Comparison of ENCODE assay signal across 28 mouse cellular contexts in the genomic region with DNA sequence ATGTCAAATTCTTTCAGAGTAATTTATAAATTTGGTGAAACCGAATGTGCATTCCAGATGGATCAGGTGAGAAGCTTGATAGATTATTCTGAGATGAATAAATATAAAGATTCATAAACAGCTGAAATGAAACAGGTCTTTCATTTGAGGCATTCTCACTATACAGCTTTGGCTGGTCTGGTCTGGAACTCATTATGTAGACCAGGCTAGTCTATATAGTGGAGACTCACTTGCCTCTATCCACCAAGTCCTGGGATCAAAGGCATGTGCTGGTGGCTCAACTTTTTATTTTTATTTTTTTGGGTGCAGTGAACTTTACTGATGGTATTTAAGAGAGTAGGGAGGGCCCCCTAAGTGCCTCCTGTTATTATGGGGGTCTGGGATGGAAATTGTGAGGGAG. TPM values are rescaled to one million over a fixed set of nuclear protein-coding genes. Genes with fewer than 3 reads are reported as not detected.
DNase-seq lines count a peak whose midpoint lies in the region; ATAC-seq and TF ChIP-seq lines count a peak whose summit lies in the region.
"Had no signal": no experiment of that assay in that cellular context is flagged by ENCODE, and none has a peak within 500 bp of the region (broad histone marks: within the 10 kb centered on the region; RNA-seq: fewer than 3 reads in every experiment).

No protein-coding gene starts in this region.

- H3K4me2 ChIP-seq in hindbrain, embryonic 12.5 days (replicated peaks) = no peak overlapping the region
- no peak overlapping the region for H3K4me2 ChIP-seq in hindbrain, embryonic 16.5 days (ENCODE audit: low read length)
- H3K4me2 ChIP-seq in midbrain, embryonic 11.5 days = no peak overlapping the region
- no peak overlapping the region for H3K4me2 ChIP-seq in midbrain, postnatal 0 days (ENCODE audit: low read depth, low read length, poor library complexity, severe bottlenecking)
- H3K4me2 ChIP-seq: embryonic facial prominence, embryonic 12.5 days; forebrain, embryonic 13.5 days; forebrain, embryonic 15.5 days had no signal

- H3K4me3 ChIP-seq in hindbrain, embryonic 12.5 days = no peak overlapping the region
- H3K4me3 ChIP-seq in hindbrain, embryonic 16.5 days (ENCODE audit: low read length) = no peak overlapping the region
- H3K4me3 ChIP-seq in midbrain, embryonic 11.5 days (ENCODE audit: low read depth, low read length) = no peak overlapping the region
- H3K4me3 ChIP-seq in midbrain, postnatal 0 days (ENCODE audit: low read depth, low read length) = no peak overlapping the region
- H3K4me3 ChIP-seq: embryonic facial prominence, embryonic 10.5 days; embryonic facial prominence, embryonic 12.5 days; forebrain, embryonic 13.5 days; forebrain, embryonic 15.5 days had no signal

- no peak overlapping the region for H3K27ac ChIP-seq in hindbrain, embryonic 12.5 days
- H3K27ac ChIP-seq in hindbrain, embryonic 16.5 days (ENCODE audit: low read depth, low read length) = no peak overlapping the region
- no peak overlapping the region for H3K27ac ChIP-seq in midbrain, embryonic 11.5 days (ENCODE audit: low read depth, low read length)
- H3K27ac ChIP-seq in midbrain, postnatal 0 days (ENCODE audit: low read depth, low read length) = no peak overlapping the region
- H3K27ac ChIP-seq: embryonic facial prominence, embryonic 10.5 days; embryonic facial prominence, embryonic 12.5 days; forebrain, embryonic 13.5 days; forebrain, embryonic 15.5 days had no signal

- no peaks in the 10 kb centered on the region for H3K36me3 ChIP-seq in hindbrain, embryonic 12.5 days
- no peaks in the 10 kb centered on the region for H3K36me3 ChIP-seq in hindbrain, embryonic 16.5 days (ENCODE audit: control insufficient read depth, insufficient read depth, low read length)
- no peaks in the 10 kb centered on the region for H3K36me3 ChIP-seq in midbrain, embryonic 11.5 days (ENCODE audit: control insufficient read depth, insufficient read depth, low read length)
- no peaks in the 10 kb centered on the region for H3K36me3 ChIP-seq in midbrain, postnatal 0 days (ENCODE audit: insufficient read depth, low read length)
- H3K36me3 ChIP-seq: embryonic facial prominence, embryonic 10.5 days; embryonic facial prominence, embryonic 12.5 days; forebrain, embryonic 15.5 days; G1E had no signal

- H3K9me3 ChIP-seq in hindbrain, embryonic 12.5 days (replicated peaks) = no peaks in the 10 kb centered on the region
- no peaks in the 10 kb centered on the region for H3K9me3 ChIP-seq in hindbrain, embryonic 16.5 days (ENCODE audit: control insufficient read depth, low read length)
- H3K9me3 ChIP-seq in midbrain, embryonic 11.5 days (ENCODE audit: control insufficient read depth, low read length) = no peaks in the 10 kb centered on the region
- no peaks in the 10 kb centered on the region for H3K9me3 ChIP-seq in midbrain, postnatal 0 days (ENCODE audit: low read length)
- H3K9me3 ChIP-seq: embryonic facial prominence, embryonic 10.5 days; embryonic facial prominence, embryonic 12.5 days; forebrain, embryonic 13.5 days; forebrain, embryonic 15.5 days had no signal

- no peaks in the 10 kb centered on the region for H3K4me1 ChIP-seq in hindbrain, embryonic 12.5 days
- H3K4me1 ChIP-seq in hindbrain, embryonic 16.5 days (ENCODE audit: control insufficient read depth, insufficient read depth, low read depth, low read length) = no peaks in the 10 kb centered on the region
- no peaks in the 10 kb centered on the region for H3K4me1 ChIP-seq in midbrain, embryonic 11.5 days (ENCODE audit: control insufficient read depth, insufficient read depth, low read length)
- no peaks in the 10 kb centered on the region for H3K4me1 ChIP-seq in midbrain, postnatal 0 days (ENCODE audit: insufficient read depth, low read length)
- H3K4me1 ChIP-seq: embryonic facial prominence, embryonic 10.5 days; embryonic facial prominence, embryonic 12.5 days had no signal

- peak; percentile 41 for DNase-seq in heart, adult 11 months
- DNase-seq in heart, postnatal 25 days (ENCODE audit: low spot score) = no peak
- DNase-seq in midbrain, embryonic 11.5 days (ENCODE audit: low spot score, missing footprints) = no peak
- DNase-seq in midbrain, postnatal 0 days (ENCODE audit: low spot score) = no peak
- DNase-seq: adrenal gland, adult 8-10 months; adrenal gland, postnatal 14 days; adrenal gland, postnatal 36 days; B cell, adult 2 months; cerebellum, adult 11-12 months; cerebellum, adult 2 months; cerebellum, adult 9-10 months; cerebellum, postnatal 10 days; cerebellum, postnatal 25 days had no signal

- no peak for TF ChIP-seq CTCF in midbrain, postnatal 0 days (IDR thresholded peaks at IDR 0.05)

- H3K27me3 ChIP-seq in hindbrain, embryonic 12.5 days = peaks cover 6% of the 10 kb centered on the region
- H3K27me3 ChIP-seq in hindbrain, embryonic 16.5 days (replicated peaks; ENCODE audit: control insufficient read depth, insufficient read depth, low read length) = no peaks in the 10 kb centered on the region
- H3K27me3 ChIP-seq in midbrain, embryonic 11.5 days (ENCODE audit: control insufficient read depth, insufficient read depth, low read length) = no peaks in the 10 kb centered on the region
- no peaks in the 10 kb centered on the region for H3K27me3 ChIP-seq in midbrain, postnatal 0 days (ENCODE audit: insufficient read depth, low read length)
- H3K27me3 ChIP-seq: forebrain, embryonic 13.5 days; forebrain, embryonic 15.5 days; Patski had no signal

- peak; percentile 77; the same call in 1 of the 2 replicates for ATAC-seq in hindbrain, embryonic 12.5 days (ENCODE audit: low FRiP score)
- no peak for ATAC-seq in hindbrain, embryonic 16.5 days
- peak; percentile 55; the same call in 1 of the 2 replicates for ATAC-seq in midbrain, embryonic 11.5 days (ENCODE audit: low FRiP score)
- ATAC-seq in midbrain, postnatal 0 days (ENCODE audit: low FRiP score) = no peak
- ATAC-seq: activated CD4-positive, CD25-positive, alpha-beta regulatory T cell, adult 4 months; CD4-positive, CD25-positive, alpha-beta regulatory T cell, adult 4 months; forebrain, embryonic 13.5 days; forebrain, embryonic 15.5 days; Patski had no signal

- intact Hi-C loops in heart, postnatal 25 days (cut with DNase I) = no loop called here

- 56% methylated on average over 1 of the region's 1 CpGs for WGBS in hindbrain, embryonic 12.5 days
- WGBS in hindbrain, embryonic 16.5 days = 45% methylated on average over 1 of the region's 1 CpGs
- 64% methylated on average over 1 of the region's 1 CpGs for WGBS in midbrain, embryonic 11.5 days
- WGBS in midbrain, postnatal 0 days = 70% methylated on average over 1 of the region's 1 CpGs

- no peak overlapping the region for H3K9ac ChIP-seq in hindbrain, embryonic 12.5 days
- no peak overlapping the region for H3K9ac ChIP-seq in hindbrain, embryonic 16.5 days (ENCODE audit: low read depth, low read length)
- H3K9ac ChIP-seq in midbrain, embryonic 11.5 days (ENCODE audit: low read length) = no peak overlapping the region
- no peak overlapping the region for H3K9ac ChIP-seq in midbrain, postnatal 0 days (replicated peaks; ENCODE audit: low read length, poor library complexity, severe bottlenecking)
- H3K9ac ChIP-seq: embryonic facial prominence, embryonic 12.5 days; forebrain, embryonic 13.5 days; forebrain, embryonic 15.5 days had no signal

RNA-seq across cellular contexts. Expression of a gene that starts 1.3 kb away (rescaled TPM):
- not detected for total RNA-seq in heart, postnatal 25 days (2021)
- not detected in 2 replicates for polyA plus RNA-seq in hindbrain, embryonic 12.5 days (2016; fragmentation: Nextera tagmentation; extraction: Ambion mirVana)
- polyA plus RNA-seq in hindbrain, embryonic 16.5 days (2015; fragmentation: Nextera tagmentation; extraction: Ambion mirVana) = not detected in 2 replicates
- not detected in 2 replicates for polyA plus RNA-seq in midbrain, embryonic 11.5 days (2014; fragmentation: Nextera tagmentation; extraction: Ambion mirVana)
- not detected in 2 replicates for total RNA-seq in midbrain, postnatal 0 days (2014; rRNA removed)
- polyA plus RNA-seq in midbrain, postnatal 0 days (2015; fragmentation: Nextera tagmentation; extraction: Ambion mirVana) = not detected in 2 replicates
- total RNA-seq: adrenal gland, adult 18-20 months; adrenal gland, adult 8-10 months; adrenal gland, postnatal 14 days; adrenal gland, postnatal 36 days; CH12.LX; G1E had no signal
- polyA plus RNA-seq: activated CD4-positive, CD25-positive, alpha-beta regulatory T cell, adult 4 months; cerebellum, adult 2 months; cortical plate, adult 2 months; embryonic facial prominence, embryonic 10.5 days; embryonic facial prominence, embryonic 12.5 days; embryonic facial prominence, embryonic 14.5 days; forebrain, embryonic 11.5 days; forebrain, embryonic 13.5 days; forebrain, embryonic 15.5 days; G1E; Patski had no signal

RNA-seq across cellular contexts. Expression of a gene that starts 39.6 kb away (rescaled TPM):
- total RNA-seq in heart, postnatal 25 days (2021) = not detected
- polyA plus RNA-seq in hindbrain, embryonic 12.5 days (2016; fragmentation: Nextera tagmentation; extraction: Ambion mirVana) = not detected in 2 replicates
- not detected in 2 replicates for polyA plus RNA-seq in hindbrain, embryonic 16.5 days (2015; fragmentation: Nextera tagmentation; extraction: Ambion mirVana)
- not detected in 2 replicates for polyA plus RNA-seq in midbrain, embryonic 11.5 days (2014; fragmentation: Nextera tagmentation; extraction: Ambion mirVana)
- not detected in 2 replicates for total RNA-seq in midbrain, postnatal 0 days (2014; rRNA removed)
- polyA plus RNA-seq in midbrain, postnatal 0 days (2015; fragmentation: Nextera tagmentation; extraction: Ambion mirVana) = not detected in 2 replicates
- total RNA-seq: adrenal gland, adult 18-20 months; adrenal gland, adult 8-10 months; adrenal gland, postnatal 14 days; adrenal gland, postnatal 36 days; CH12.LX; G1E had no signal
- polyA plus RNA-seq: activated CD4-positive, CD25-positive, alpha-beta regulatory T cell, adult 4 months; CD4-positive, CD25-positive, alpha-beta regulatory T cell, adult 4 months; cerebellum, adult 2 months; cortical plate, adult 2 months; embryonic facial prominence, embryonic 10.5 days; embryonic facial prominence, embryonic 12.5 days; embryonic facial prominence, embryonic 14.5 days; forebrain, embryonic 11.5 days; forebrain, embryonic 13.5 days; forebrain, embryonic 15.5 days; G1E; Patski had no signal

RNA-seq across cellular contexts. Expression of a gene that starts 56.8 kb away (rescaled TPM):
- not detected for total RNA-seq in heart, postnatal 25 days (2021)
- not detected in 2 replicates for polyA plus RNA-seq in hindbrain, embryonic 12.5 days (2016; fragmentation: Nextera tagmentation; extraction: Ambion mirVana)
- not detected in 2 replicates for polyA plus RNA-seq in hindbrain, embryonic 16.5 days (2015; fragmentation: Nextera tagmentation; extraction: Ambion mirVana)
- not detected in 2 replicates for polyA plus RNA-seq in midbrain, embryonic 11.5 days (2014; fragmentation: Nextera tagmentation; extraction: Ambion mirVana)
- not detected in 2 replicates for total RNA-seq in midbrain, postnatal 0 days (2014; rRNA removed)
- polyA plus RNA-seq in midbrain, postnatal 0 days (2015; fragmentation: Nextera tagmentation; extraction: Ambion mirVana) = not detected in 2 replicates
- total RNA-seq: adrenal gland, adult 18-20 months; adrenal gland, adult 8-10 months; adrenal gland, postnatal 14 days; adrenal gland, postnatal 36 days; CH12.LX; G1E had no signal
- polyA plus RNA-seq: activated CD4-positive, CD25-positive, alpha-beta regulatory T cell, adult 4 months; CD4-positive, CD25-positive, alpha-beta regulatory T cell, adult 4 months; cerebellum, adult 2 months; cortical plate, adult 2 months; embryonic facial prominence, embryonic 10.5 days; embryonic facial prominence, embryonic 12.5 days; embryonic facial prominence, embryonic 14.5 days; forebrain, embryonic 11.5 days; forebrain, embryonic 13.5 days; forebrain, embryonic 15.5 days; G1E; Patski had no signal

Comparison
In these comparisons a context has a peak if more than half of its experiments do, and no peak if none do; other contexts are left out.
1. ATAC-seq: peak in hindbrain, embryonic 12.5 days (single experiment) and midbrain, embryonic 11.5 days (single experiment); none in hindbrain, embryonic 16.5 days (single experiment) and midbrain, postnatal 0 days (single experiment).